Mouse (Mus musculus): ENCODE measurements around the gene Pla1a.
A peak's percentile ranks its signal among the peaks of the same experiment; 100 is the strongest.

Gene Pla1a

DNA sequence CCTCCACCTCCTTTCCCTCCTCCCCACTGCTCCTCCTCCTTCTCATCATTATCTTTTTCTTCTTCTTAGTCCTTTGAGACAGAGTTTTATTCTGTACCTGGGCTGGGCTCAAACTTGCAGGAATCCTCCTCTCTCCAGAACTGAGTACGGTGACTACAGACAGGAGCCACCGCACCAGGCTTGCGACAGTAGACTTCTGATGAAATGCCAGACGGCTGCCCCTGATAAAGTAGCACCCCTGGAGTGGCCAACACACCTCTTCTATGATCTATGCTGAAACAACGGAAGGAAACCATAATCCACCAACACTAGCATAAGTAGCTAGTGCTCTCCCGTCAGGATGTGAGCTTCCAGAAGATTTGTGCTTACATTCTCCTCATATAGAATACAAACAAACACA is 45.6 kb downstream of the Pla1a start:
- DNase-seq, result no peak

DNA sequence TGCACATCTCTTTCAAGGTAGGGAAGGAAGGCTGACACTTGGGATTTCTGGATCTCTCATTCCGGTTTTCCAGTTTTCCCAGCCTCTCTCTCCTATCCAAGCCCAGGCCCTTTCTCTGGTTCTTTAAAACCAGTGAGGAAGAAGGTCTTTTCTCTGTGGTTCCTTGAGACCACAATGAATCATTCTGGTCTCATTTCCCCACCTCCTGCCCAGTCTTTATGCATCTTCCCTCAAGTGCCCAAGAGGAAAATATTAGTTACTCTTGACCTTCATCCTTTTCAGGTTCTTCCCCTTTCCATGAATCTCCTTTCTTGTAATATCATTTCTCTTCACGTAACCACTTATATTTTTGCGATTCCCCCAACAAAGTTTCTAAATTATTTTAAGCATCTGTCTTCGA is 47.2 kb downstream of the Pla1a start:
- no peak for DNase-seq

DNA sequence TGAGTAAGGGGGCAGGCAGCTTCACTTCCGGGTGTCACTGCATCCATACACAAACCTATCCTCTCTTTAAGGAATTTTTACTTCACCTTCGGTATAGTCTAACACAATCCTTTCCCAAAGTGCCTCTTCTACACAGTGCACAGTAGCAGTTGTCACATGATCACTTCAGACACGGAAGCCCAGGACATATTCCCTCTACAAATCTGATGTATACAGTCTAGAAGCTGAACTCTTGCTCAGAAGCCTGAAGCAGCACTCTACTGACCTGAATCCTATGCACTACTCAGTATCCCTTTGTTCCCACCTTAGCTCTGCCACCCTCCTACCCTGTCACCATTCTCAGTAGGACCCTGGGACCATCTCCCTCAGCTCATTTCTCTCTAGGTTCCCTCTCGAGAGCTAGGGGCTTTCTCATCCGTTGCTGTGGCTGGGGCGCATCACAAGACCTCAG is 47.7 kb downstream of the Pla1a start:
- no peak for DNase-seq

DNA sequence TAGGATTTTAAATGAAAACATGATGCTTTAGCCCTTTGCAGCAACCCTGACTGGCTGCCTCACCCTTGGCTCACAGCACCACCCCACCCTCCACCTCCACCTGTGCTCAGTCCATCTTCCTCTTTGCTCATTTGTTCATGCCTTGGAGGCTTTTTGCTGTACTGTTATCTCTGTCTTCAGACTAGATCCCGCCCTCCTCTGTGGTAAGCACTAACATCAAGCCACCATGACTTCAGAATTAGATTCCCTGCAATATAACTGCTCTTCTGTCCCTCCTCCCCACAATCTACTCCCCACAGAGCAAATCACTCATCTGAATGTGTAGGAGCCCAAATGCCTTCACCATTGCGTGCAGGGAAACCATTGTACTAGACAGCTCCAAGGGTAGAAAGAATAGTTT is 49.3 kb downstream of the Pla1a start:
- DNase-seq, result no peak

DNA sequence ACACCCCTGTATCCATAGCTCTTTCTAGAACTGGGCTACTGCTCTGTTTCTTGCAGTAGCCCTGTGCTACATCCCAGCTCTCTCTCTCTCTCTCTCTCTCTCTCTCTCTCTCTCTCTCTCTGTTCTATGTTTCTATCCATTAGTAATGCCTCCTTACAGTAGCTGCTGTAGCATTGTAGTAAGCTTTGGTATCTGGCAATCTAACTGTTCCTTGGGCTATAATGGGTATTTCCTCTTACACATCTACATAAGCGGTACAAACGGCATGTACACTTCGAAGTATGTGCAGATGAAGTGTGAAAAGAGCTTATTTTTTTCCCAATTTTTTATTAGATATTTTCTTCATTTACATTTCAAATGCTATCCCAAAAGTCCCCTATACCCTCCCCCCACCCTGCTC is 53.0 kb downstream of the Pla1a start:
- no peak for DNase-seq

DNA sequence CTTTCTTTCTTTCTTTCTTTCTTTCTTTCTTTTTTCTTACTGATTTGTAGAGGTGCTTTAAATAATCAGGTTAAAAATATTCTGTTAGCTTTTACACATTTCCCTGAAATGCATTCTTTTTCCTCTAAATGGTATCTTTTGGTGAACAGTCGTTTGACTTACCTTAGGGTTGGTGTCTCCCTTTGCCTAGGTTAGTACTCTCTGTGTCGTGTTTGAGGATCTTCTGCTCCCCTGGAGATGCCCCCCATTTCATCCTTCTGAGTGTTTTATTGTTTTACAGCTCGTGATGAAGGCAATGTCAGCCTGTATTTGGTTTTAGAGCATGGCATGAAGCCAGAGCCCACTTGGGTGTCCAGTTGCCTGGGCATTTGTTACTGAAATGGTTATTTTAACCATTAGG is 53.5 kb downstream of the Pla1a start:
- DNase-seq, result no peak

DNA sequence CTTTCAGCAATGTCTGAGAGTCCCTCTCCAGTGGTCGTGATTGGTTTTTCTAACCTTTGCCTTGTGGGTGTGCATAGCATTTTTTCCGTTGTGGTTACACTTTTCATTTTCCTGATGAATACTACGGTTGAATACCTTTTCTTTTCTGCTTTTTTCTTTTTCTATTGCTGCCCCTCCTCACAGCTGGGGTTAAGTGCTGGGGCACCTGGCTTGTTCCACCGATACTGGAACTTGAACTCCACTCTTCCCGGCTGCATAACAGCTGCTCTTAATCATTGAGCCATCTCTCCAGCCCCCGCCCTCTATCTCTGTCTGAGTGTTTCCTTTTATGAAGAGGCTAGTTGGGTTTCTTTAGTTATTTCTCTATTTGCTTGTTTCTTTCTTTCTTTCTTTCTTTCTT is 53.9 kb downstream of the Pla1a start:
- no peak for DNase-seq

DNA sequence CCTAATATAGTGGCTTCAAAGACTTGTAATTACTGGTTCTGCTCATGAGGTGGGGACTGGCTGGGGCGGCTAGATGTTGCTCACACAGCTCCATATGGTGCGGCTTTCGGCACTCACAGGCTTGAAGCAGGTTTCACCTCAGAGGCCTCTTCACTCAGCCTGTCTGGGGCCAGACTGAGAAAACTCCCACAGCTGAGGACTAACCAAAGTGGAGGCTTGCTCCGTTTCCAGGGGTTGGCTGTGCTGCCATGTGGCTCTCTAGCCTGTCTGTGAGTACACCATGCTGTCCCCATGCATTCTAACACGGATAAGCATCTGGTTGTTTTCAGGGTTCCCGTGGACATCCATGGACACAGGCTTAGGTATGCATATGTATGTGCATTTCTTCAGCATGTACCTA is 54.4 kb downstream of the Pla1a start:
- no peak for DNase-seq

DNA sequence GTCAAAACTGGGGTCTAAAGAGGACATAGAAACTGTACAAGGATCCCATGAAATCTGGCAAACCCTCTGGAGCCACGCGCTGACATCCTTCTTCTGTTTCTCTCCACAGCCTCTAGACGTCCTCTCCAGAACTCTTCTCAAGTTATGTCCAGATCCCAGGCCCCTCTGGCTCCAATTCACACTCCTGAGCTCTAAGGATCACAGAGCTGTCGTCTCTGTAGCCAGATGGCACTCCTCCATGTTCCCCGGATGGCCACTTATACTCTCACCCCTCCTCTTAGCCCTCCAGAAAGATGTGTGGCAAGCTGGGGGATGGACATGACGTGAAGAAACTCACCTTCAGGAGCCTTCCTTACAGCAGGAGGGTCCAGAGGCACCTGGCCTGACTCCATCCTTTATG is 55.4 kb downstream of the Pla1a start:
- no peak for DNase-seq

DNA sequence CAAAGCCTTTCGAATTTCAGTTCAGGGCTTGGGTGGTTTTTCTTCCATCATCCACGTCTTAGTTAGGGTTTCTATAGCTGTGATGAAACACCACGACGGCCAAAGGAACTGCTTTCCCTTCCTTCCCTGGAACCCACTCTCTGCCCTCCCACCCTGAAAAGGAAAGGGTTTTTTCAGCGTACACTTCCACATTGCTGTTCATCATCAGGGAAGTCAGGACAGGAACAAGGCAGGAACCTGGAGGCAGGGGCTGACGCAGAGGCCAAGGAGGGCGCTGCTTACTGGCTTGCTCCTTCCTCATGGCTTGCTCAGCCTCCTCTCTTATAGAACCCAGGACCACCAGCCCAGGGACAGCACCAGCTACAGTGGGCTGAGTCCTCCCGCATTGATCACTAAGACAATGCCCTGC is 56.1 kb downstream of the Pla1a start:
- DNase-seq, result no peak

DNA sequence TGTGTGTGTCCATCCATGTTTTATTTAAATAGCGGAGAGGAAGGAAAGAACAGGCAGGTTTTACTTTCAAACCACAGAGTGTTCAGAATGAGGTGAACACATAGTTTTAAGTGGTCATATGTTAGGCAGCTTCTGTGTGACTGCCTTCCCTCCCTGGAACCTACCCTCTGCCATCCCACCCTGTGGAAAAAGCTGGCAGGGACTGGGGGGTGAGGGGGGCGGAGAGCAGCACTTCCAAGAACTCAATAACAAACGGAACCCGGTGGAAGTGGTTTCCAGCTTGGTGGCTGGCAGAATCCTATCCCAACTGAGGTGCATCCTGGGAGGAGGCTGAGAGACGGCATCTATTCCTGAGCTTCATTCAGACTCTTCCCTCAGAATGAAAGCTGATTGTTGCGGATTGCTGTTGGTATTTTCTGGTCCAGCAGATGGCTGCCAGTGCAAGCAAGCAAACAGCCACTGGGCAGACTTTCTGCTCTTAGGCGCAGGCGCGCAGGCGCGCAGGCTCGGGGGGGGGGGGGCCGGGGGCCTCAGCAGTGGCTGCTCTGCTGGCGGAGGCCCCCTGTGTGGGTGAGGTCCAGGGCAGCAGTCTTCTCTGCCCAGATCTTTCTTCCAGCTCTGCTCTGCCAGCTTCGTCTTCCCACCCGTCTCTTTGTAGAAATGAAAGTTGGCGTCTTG is 56.6 kb downstream of the Pla1a start:
- peak; percentile 58 to 69 for DNase-seq

DNA sequence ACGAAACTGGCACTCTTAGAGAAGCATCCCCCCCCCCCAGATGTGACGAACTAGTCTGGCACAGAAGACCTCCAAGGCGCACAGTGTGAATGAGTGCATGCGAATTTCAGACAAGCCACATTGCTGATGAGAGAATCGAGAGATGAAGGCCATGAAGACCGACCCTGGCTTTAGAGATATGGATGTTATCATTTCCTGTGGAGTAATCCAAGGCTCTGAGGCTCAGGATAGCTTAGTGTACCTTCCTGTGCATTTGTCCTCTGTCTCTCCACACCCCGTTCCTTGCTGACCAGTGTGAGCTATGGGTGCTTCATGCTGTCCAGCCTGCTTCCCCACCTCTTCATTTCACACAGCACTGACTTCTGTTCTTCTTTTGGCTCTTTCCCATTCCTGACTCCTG is 57.8 kb downstream of the Pla1a start:
- no peak for DNase-seq

DNA sequence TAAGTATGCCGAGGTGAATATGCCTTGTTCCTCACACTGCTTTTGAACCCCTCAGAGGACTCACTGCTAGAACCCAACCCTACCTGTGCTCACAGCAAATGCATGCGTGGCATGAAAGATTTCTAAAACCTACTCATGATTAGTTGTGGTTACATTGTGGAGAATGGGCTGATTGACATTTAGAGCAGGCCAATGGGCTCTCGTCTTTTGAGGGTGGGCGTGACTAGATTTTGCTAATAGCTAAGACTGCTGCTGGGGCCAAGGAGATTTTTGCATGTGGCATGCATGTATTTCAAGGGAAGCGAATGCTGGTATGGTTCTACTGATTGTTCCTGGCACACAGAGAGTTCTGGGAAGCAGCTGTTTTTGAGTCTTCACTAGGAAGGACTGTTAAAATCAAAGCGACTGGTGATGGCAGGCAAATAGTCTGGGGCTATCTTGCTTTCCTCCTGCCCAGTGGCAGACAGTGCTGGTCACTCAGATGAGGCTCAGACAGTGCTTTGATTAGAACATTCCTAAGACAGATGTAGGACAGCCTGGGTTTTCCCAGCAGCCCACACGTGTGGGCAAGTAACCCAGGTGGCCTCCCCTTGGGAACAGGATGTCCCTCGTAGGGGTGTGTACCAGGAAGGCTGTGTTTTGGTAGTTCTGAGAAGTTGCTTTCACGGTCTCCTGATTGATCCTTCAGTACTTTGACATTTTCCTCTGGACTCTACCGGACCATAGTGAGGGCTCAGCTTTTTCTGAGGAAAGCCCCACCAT is 58.4 kb downstream of the Pla1a start:
- DNase-seq, result no peak

DNA sequence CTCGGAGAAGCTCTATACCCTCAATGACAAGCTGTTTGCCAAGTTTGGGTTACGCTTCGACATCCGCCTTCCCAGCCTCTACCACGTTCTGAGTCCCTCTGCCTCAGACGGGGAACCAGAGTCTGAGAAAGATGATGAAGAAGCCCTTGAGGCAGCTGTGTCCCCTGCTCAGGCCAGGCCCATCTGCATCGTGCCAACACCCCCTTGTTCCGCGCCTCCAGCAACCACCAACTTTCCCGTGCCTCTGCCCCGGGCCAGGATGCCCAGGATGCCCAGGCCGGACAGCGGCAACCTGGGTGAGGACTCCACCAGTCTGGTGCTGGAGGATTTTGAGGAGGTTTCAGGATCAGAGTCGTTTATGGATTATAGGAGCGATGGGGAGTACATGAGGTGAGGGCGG is 59.0 kb downstream of the Pla1a start:
- DNase-seq, result no peak

DNA sequence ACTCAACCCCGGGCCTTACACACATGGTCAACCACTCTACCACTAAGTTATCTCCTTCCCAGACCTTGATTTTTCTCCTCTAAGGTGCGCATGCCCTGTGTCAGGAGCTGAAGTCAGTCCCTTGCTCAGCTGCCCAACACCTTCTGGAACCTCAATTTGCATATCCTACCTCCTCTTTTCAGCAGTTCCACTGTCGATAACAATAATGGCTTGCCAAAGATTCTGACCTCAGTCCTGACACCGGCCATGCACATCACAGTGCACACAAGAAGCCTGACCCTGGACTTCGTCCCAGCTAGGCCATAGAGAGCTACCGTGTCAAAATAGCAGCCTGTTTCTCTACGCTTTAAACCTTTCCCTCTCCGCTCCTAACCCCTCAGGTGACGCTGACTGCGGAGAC is 59.5 kb downstream of the Pla1a start:
- no peak for DNase-seq

DNA sequence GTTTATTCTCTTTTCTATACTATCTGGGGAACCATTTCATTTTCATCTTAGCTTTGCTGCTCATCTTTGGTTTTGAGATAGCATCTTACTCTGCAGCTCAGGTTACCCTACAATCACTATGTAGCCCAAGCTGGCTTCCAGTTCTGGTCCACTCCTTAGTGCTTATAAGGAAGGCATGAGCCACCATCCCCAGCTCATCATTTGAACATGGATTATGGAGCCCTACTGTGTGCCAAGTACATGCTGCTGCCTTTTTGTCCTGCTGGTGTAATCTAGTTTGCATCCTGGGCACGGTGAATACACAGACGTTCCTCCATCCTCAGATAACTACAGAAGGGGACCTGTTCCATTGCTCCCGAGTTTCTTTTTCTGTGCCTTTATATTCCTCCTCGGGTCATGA is 60.1 kb downstream of the Pla1a start:
- no peak for DNase-seq

DNA sequence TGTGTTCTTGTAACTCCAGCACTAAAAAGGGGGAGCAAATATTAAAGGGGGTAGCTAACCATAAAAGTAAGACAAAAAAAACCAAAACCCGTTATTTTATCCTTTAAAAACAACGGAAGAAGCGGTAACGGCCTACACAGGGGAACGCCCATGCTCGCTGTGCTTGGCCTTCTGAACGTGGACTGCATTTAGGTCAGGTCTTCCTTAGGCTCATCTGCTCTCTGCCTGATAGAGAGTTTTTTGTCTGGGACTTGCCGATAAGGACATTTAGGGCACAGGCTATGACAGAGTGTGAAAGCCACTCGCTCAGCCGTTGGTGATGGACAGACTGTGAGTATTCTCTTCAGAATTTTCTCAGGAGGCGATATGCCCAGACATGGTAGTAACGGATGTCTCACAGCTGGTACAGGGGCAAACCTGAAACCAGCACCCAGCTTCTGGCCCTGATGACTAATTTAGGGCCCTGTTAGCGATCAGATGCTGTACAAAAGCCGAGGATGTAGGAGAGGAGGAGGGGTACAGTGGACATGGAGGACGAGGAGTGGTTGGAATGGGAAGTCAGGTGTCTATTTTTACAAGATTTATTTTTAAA is 61.1 kb downstream of the Pla1a start:
- no peak for DNase-seq

DNA sequence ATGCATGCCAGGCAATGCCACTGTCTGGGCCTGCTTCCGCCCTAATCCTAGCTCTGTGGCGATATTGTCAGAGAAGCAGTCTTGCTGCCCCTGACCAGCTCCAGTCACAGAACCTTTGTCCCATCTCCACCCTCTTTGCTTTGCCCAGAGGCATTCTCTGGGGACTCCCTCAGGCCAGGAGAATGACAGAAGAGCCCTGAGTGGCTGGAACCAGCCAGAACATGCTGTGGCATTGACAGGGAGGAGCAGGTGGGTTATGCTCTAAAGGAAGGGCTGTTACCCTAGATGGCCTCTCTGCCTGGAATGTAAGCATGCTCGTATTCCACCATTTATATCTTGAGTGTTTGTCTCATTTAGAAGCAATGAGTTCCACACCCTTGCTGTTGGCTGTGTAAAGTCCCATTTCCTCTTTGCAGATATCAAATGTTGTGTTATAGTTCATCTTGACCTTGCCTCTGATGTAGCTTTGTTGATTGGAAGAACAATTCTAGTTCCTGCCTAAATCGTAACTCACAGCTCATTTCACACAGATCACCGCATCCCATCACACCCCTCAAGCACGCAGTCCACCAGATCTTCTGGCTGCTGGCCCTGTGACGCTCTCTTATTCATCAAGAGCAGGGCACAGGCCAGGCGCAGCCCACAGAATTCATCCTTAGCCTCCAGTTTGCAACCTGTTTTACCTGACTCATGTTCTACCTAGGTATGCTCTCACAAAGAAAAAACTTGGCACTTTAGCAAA is 62.1 kb downstream of the Pla1a start:
- no peak for DNase-seq

DNA sequence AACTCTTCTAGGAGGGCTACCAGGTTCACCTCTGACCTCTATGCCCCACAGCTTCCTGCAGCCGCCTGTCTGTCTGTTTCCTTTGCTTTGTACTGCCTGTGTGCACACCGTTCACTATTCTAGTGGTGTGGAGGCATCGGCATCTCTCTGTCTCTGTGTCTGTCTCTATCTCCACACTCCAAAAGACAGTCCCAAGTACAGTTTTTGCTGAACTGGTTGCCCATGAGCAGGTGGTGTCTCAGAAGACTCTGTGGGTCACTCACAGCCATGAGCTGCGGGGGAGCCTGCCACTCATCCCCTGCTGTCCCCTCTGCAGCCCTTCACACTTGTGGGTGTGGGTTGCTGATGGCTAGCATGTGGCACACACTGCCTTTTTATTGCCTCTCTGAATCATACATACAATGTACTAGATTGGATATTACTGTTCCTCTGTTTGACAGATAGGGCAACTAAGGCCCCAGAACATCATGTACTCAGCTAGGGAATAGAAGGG is 62.9 kb downstream of the Pla1a start:
- no peak for DNase-seq

DNA sequence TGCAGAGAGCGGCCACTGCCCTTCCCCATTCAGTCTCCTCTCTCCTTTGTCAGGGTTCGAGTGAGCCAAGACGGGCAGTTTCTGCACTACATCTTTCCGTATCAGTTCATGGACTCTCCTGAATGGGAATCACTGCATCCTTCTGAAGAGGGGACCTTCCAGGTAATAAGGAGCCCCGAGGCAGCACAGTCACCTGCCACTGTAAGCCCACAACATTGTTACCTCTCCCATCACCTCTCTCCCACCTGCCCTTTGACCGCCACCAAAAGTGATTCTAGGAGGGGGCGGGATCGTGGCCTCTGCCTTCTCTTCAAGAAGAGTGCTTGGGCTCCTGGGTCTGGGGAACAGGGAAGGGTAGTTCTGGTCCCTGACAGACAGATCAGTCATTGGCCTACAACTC is 63.5 kb downstream of the Pla1a start:
- DNase-seq, result no peak

DNA sequence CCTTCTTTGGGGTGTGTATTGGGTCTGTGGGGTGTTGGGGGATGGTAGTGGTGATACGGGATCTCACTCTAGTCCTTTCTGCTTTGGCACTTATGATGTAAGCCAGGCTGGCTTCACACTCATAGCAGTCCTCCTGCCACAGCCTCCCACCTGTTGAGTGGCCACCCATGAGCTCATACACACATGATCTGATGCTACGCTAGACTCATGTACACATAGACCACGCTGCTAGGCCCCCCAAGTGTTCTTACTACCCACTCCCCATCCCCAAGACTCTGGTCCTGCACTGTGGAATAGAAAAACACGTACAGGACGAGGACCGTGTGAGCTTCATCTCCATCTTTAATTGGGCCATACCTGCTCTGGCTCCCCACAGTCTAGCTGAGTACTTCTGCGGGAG is 63.9 kb downstream of the Pla1a start:
- no peak for DNase-seq

DNA sequence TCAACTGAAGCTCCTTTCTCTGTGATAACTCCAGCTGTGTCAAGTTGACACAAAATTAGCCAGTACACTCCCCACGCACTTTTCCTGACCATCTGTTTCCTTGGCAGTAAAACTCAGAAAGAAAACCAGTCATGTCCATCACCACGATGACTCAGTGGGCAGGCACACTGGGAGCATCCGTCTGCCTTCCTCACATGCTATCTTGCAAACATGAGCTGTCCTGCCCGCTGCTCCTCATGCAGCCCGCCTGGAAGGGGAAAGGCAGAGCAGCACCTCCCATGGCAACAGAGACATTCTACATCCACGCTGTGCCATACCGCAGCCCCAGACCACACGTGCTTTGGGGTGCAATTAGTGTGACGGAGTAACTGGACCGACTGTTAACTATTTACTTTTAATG is 64.6 kb downstream of the Pla1a start:
- peak; percentile 48 to 58 for DNase-seq

DNA sequence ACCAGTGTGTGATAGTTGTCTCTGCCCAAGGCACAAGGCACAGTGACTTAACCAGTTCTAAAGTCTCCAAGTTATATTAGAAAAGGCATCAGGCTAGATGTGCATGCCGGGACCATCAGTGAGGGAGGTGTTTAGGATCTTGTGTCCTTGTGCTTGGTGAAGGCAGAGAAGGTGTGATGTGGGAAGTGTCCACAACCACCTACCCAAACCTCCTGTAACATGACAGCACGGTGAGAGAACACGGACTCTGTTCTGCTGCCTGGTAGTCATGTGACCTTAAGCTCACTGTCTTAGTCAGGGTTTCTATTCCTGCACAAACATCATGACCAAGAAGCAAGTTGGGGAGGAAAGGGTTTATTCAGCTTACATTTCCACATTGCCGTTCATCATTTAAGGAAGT is 66.7 kb downstream of the Pla1a start:
- DNase-seq, result no peak

Data from cerebellum, postnatal 36 days (tissue).